Mouse (Mus musculus): ENCODE results near the gene Fam43a. TPM values are rescaled to one million over a fixed set of nuclear protein-coding genes. Genes with fewer than 3 reads are reported as not detected.

Gene Fam43a
- polyA plus RNA-seq, 1 experiment from 2014 or later: 13.8 TPM

- no peak overlapping the region for H3K4me2 ChIP-seq
- no peak overlapping the region for H3K27ac ChIP-seq (replicated peaks)
- no peak overlapping the region for H3K4me3 ChIP-seq
- H3K36me3 ChIP-seq: peaks cover 96% of the 10 kb centered on the region
- no peaks in the 10 kb centered on the region for H3K4me1 ChIP-seq
- H3K9ac ChIP-seq: no peak overlapping the region
- no peak for ATAC-seq (ENCODE audit: extremely low read depth, insufficient number of reproducible peaks, low FRiP score, low TSS enrichment)
- no peaks in the 10 kb centered on the region for H3K9me3 ChIP-seq
- no peaks in the 10 kb centered on the region for H3K27me3 ChIP-seq (replicated peaks)
- WGBS: 59% methylated on average over 4 of the region's 4 CpGs
Observed at GRCm38 (mm10) chr16:30572239-30572638, 27.3 kb upstream of the Fam43a start.

- Histone ChIP-seq H3K4me3 (no peak overlapping the region), H3K4me2 (no peak overlapping the region), H3K27me3 (replicated peaks) (no peaks in the 10 kb centered on the region), H3K9ac (no peak overlapping the region), H3K4me1 (no peaks in the 10 kb centered on the region), H3K9me3 (no peaks in the 10 kb centered on the region), H3K36me3 (peaks cover 96% of the 10 kb centered on the region), H3K27ac (replicated peaks) (no peak overlapping the region)
- 78% methylated on average over 7 of the region's 7 CpGs for WGBS
- ATAC-seq (ENCODE audit: extremely low read depth, insufficient number of reproducible peaks, low FRiP score, low TSS enrichment): no peak
Observed at GRCm38 (mm10) chr16:30575815-30576214, 23.7 kb upstream of the Fam43a start.

- peaks cover 96% of the 10 kb centered on the region for H3K36me3 ChIP-seq
- no peak overlapping the region for H3K4me3 ChIP-seq
- H3K27me3 ChIP-seq (replicated peaks): no peaks in the 10 kb centered on the region
- 72% methylated on average over 1 of the region's 1 CpGs for WGBS
- H3K9ac ChIP-seq: no peak overlapping the region
- no peaks in the 10 kb centered on the region for H3K4me1 ChIP-seq
- no peak overlapping the region for H3K27ac ChIP-seq (replicated peaks)
- H3K9me3 ChIP-seq: no peaks in the 10 kb centered on the region
- no peak overlapping the region for H3K4me2 ChIP-seq
- ATAC-seq (ENCODE audit: extremely low read depth, insufficient number of reproducible peaks, low FRiP score, low TSS enrichment): no peak
Observed at GRCm38 (mm10) chr16:30576392-30576791, 23.1 kb upstream of the Fam43a start.

GRCm38 (mm10) chr16:30580765-30581164 is 18.8 kb upstream of the Fam43a start:
- Histone ChIP-seq H3K4me2 (no peak overlapping the region), H3K4me1 (no peaks in the 10 kb centered on the region)
- 92% methylated on average over 5 of the region's 5 CpGs for WGBS

GRCm38 (mm10) chr16:30586935-30587493 is 12.5 kb upstream of the Fam43a start:
- H3K27ac ChIP-seq (replicated peaks): peak overlapping the region; percentile 64; the same call in 1 of the 2 replicates
- ATAC-seq (ENCODE audit: extremely low read depth, insufficient number of reproducible peaks, low FRiP score, low TSS enrichment): no peak
- H3K4me3 ChIP-seq: peak overlapping the region; percentile 79
- 2% methylated on average over 19 of the region's 19 CpGs for WGBS
- peaks cover 37% of the 10 kb centered on the region for H3K36me3 ChIP-seq
- no peaks in the 10 kb centered on the region for H3K9me3 ChIP-seq
- H3K4me1 ChIP-seq: peaks cover 13% of the 10 kb centered on the region
- peak overlapping the region; percentile 85 for H3K9ac ChIP-seq
- no peaks in the 10 kb centered on the region for H3K27me3 ChIP-seq (replicated peaks)
- H3K4me2 ChIP-seq: peak overlapping the region; percentile 95

More at GRCm38 (mm10) chr16:30580765-30581164, 18.8 kb upstream of the Fam43a start:
- Histone ChIP-seq H3K9me3 (no peaks in the 10 kb centered on the region), H3K27ac (replicated peaks) (no peak overlapping the region), H3K4me3 (no peak overlapping the region), H3K36me3 (peaks cover 99% of the 10 kb centered on the region), H3K27me3 (replicated peaks) (no peaks in the 10 kb centered on the region), H3K9ac (no peak overlapping the region)
- no peak for ATAC-seq (ENCODE audit: extremely low read depth, insufficient number of reproducible peaks, low FRiP score, low TSS enrichment)

GRCm38 (mm10) chr16:30587494-30588327 is 11.8 kb upstream of the Fam43a start, which contains the start of gene Lsg1:
Lsg1 (minus strand) TSS chr16:30587592.
- peaks cover 13% of the 10 kb centered on the region for H3K4me1 ChIP-seq
- H3K9me3 ChIP-seq: no peaks in the 10 kb centered on the region
- peak; percentile 82 for ATAC-seq (ENCODE audit: extremely low read depth, insufficient number of reproducible peaks, low FRiP score, low TSS enrichment)
- no peaks in the 10 kb centered on the region for H3K27me3 ChIP-seq (replicated peaks)
- H3K27ac ChIP-seq (replicated peaks): peak within 1 kb of the TSS; percentile 64
- H3K4me2 ChIP-seq: peak within 1 kb of the TSS; percentile 95
- peak within 1 kb of the TSS; percentile 79 for H3K4me3 ChIP-seq
- peaks cover 30% of the 10 kb centered on the region for H3K36me3 ChIP-seq
- WGBS: 3% methylated on average over 35 of the region's 35 CpGs
- H3K9ac ChIP-seq: peak within 1 kb of the TSS; percentile 85

- Histone ChIP-seq H3K4me1 (peaks cover 13% of the 10 kb centered on the region), H3K9ac (no peak overlapping the region), H3K4me2 (no peak overlapping the region), H3K27ac (replicated peaks) (no peak overlapping the region), H3K27me3 (replicated peaks) (peaks cover 8% of the 10 kb centered on the region), H3K36me3 (peaks cover 2% of the 10 kb centered on the region), H3K4me3 (no peak overlapping the region), H3K9me3 (no peaks in the 10 kb centered on the region)
- WGBS: 31% methylated on average over 7 of the region's 7 CpGs
- no peak for ATAC-seq (ENCODE audit: extremely low read depth, insufficient number of reproducible peaks, low FRiP score, low TSS enrichment)
Observed at GRCm38 (mm10) chr16:30590264-30591209, 9.0 kb upstream of the Fam43a start.

- Histone ChIP-seq H3K4me1 (peaks cover 9% of the 10 kb centered on the region), H3K4me2 (no peak overlapping the region), H3K36me3 (no peaks in the 10 kb centered on the region), H3K4me3 (no peak overlapping the region), H3K27me3 (replicated peaks) (peaks cover 20% of the 10 kb centered on the region), H3K27ac (replicated peaks) (no peak overlapping the region), H3K9ac (no peak overlapping the region), H3K9me3 (no peaks in the 10 kb centered on the region)
- ATAC-seq (ENCODE audit: extremely low read depth, insufficient number of reproducible peaks, low FRiP score, low TSS enrichment): no peak
- WGBS: 44% methylated on average over 3 of the region's 3 CpGs
Observed at GRCm38 (mm10) chr16:30591990-30592389, 7.5 kb upstream of the Fam43a start.

GRCm38 (mm10) chr16:30595356-30595755 is 4.2 kb upstream of the Fam43a start:
- 45% methylated on average over 3 of the region's 3 CpGs for WGBS

GRCm38 (mm10) chr16:30595835-30596557 is 3.5 kb upstream of the Fam43a start:
- Histone ChIP-seq H3K9ac (no peak overlapping the region), H3K4me2 (no peak overlapping the region), H3K9me3 (no peaks in the 10 kb centered on the region), H3K4me1 (peaks cover 17% of the 10 kb centered on the region), H3K27me3 (replicated peaks) (peaks cover 20% of the 10 kb centered on the region), H3K4me3 (no peak overlapping the region), H3K27ac (replicated peaks) (no peak overlapping the region), H3K36me3 (no peaks in the 10 kb centered on the region)
- ATAC-seq (ENCODE audit: extremely low read depth, insufficient number of reproducible peaks, low FRiP score, low TSS enrichment): no peak
- WGBS: 65% methylated on average over 14 of the region's 14 CpGs

More at GRCm38 (mm10) chr16:30595356-30595755, 4.2 kb upstream of the Fam43a start:
- Histone ChIP-seq H3K27me3 (replicated peaks) (peaks cover 20% of the 10 kb centered on the region), H3K9ac (no peak overlapping the region), H3K4me3 (no peak overlapping the region), H3K4me1 (peaks cover 12% of the 10 kb centered on the region), H3K9me3 (no peaks in the 10 kb centered on the region), H3K27ac (replicated peaks) (no peak overlapping the region), H3K4me2 (no peak overlapping the region), H3K36me3 (no peaks in the 10 kb centered on the region)
- ATAC-seq (ENCODE audit: extremely low read depth, insufficient number of reproducible peaks, low FRiP score, low TSS enrichment): no peak

All from heart, embryonic 13.5 days (tissue).